Mouse (Mus musculus) forebrain, postnatal 0 days (tissue): ENCODE data around the gene Dpm1. TPM values are rescaled to one million over a fixed set of nuclear protein-coding genes. Genes with fewer than 3 reads are reported as not detected.

ENCODE experiments used
- ATAC-seq: fragments of 200-750 bp; cut with Nextera tagmentation; 2 replicates; pipeline ENCODE4 v1.8.0; 2017; ENCODE audit warnings: mild to moderate bottlenecking, moderate library complexity
- DNase-seq: peaks from one replicate; pipeline ENCODE4 v3.0.0-alpha.2; 2015
- H3K27ac ChIP-seq: fragments of 300-500 bp; sonication (generic); 2 replicates; pipeline ENCODE4 v1.5.1; 2014; ENCODE audit warnings: low read depth, mild to moderate bottlenecking, antibody characterized with exemption, low read length, moderate library complexity, mixed read lengths
- H3K27me3 ChIP-seq: fragments of 300-500 bp; sonication (generic); 2 replicates; pipeline ENCODE4 v1.6.1; 2014; ENCODE audit warnings: mild to moderate bottlenecking, low read length, mixed read lengths; ENCODE audit not compliant: insufficient read depth
- H3K36me3 ChIP-seq: fragments of 300-500 bp; sonication (generic); 2 replicates; pipeline ENCODE4 v1.6.1; 2014; ENCODE audit warnings: mild to moderate bottlenecking, moderate library complexity; ENCODE audit not compliant: insufficient read depth
- H3K4me1 ChIP-seq: fragments of 300-500 bp; sonication (generic); 2 replicates; pipeline ENCODE4 v1.6.1; 2014; ENCODE audit warnings: antibody characterized with exemption; ENCODE audit not compliant: insufficient read depth
- H3K4me2 ChIP-seq: fragments of 300-500 bp; sonication (generic); 2 replicates; pipeline ENCODE4 v1.6.1; 2014; ENCODE audit warnings: low read depth, mild to moderate bottlenecking, moderate library complexity
- H3K4me3 ChIP-seq: fragments of 300-500 bp; sonication (generic); 2 replicates; pipeline ENCODE4 v1.5.1; 2014; ENCODE audit warnings: low read depth, low read length, mixed read lengths
- H3K9ac ChIP-seq: fragments of 300-500 bp; sonication (generic); 2 replicates; pipeline ENCODE4 v1.6.1; 2014; ENCODE audit warnings: mild to moderate bottlenecking
- H3K9me3 ChIP-seq: fragments of 300-500 bp; sonication (generic); 2 replicates; pipeline ENCODE4 v1.6.1; 2016; ENCODE audit warnings: low read length
- CTCF ChIP-seq: sonication (generic); IDR thresholded peaks from 2 replicates; pipeline ENCODE4 v1.5.1; 2016; ENCODE audit warnings: antibody characterized with exemption, control low read depth, low read depth
- WGBS: fragments of 180-500 bp; shearing (Covaris S2); extraction: QIAGEN DNeasy Blood & Tissue Kit; methylation state at CpG from one replicate; pipeline ENCODE4 v1.1.7; 2014; 5-methylcytosine and 5-hydroxymethylcytosine counted together
- microRNA-seq, 2 experiments: library from miRNA; unstranded; fragments of <30 nt; microRNA quantifications; one replicate each; pipeline ENCODE4; 2016
- polyA plus RNA-seq: library from polyadenylated mRNA; unstranded; fragments of >200 nt; fragmentation: Nextera tagmentation; extraction: Ambion mirVana; gene quantifications from 2 replicates; pipeline ENCODE4 v1.2.1, GENCODE M21; 2015
- total RNA-seq: library from RNA; depleted of rRNA; stranded (reverse); fragments of >200 nt; gene quantifications from 2 replicates; pipeline ENCODE4 v1.2.3, GENCODE M21; 2014; rRNA removed

Dpm1 gene
- total and polyA plus RNA-seq, 2 experiments from 2014 or later, result 21.4 to 94.5 TPM

DNA sequence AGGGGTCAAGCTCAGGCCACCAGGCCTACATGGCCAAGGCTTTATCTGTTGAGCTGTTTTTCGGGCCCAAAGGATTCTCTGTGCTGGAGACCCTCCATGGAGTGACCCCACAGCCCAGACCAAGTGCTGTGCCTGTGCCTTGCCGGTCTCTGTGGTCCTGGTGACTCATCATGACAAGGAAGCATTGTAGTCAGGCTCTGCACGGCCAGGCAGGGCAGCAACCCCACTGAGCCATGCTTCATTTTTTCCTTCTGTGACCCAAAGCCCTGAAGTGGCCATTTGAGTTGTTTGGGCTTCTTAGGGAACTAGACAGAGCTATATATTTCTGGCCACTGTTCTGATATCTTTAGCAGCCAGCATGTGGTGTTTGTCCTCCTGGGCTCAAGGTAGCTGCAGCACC lies 62.6 kb downstream of the Dpm1 start:
- 66% methylated on average over 3 of the region's 3 CpGs for WGBS
- no peak for DNase-seq
- no peak overlapping the region for H3K4me2 ChIP-seq
- H3K27me3 ChIP-seq, result no peaks in the 10 kb centered on the region
- TF ChIP-seq CTCF, result no peak
- ATAC-seq, result no peak
- no peaks in the 10 kb centered on the region for H3K4me1 ChIP-seq
- H3K27ac ChIP-seq, result no peak overlapping the region
- H3K4me3 ChIP-seq, result no peak overlapping the region
- no peak overlapping the region for H3K9ac ChIP-seq
- no peaks in the 10 kb centered on the region for H3K9me3 ChIP-seq
- no peaks in the 10 kb centered on the region for H3K36me3 ChIP-seq

DNA sequence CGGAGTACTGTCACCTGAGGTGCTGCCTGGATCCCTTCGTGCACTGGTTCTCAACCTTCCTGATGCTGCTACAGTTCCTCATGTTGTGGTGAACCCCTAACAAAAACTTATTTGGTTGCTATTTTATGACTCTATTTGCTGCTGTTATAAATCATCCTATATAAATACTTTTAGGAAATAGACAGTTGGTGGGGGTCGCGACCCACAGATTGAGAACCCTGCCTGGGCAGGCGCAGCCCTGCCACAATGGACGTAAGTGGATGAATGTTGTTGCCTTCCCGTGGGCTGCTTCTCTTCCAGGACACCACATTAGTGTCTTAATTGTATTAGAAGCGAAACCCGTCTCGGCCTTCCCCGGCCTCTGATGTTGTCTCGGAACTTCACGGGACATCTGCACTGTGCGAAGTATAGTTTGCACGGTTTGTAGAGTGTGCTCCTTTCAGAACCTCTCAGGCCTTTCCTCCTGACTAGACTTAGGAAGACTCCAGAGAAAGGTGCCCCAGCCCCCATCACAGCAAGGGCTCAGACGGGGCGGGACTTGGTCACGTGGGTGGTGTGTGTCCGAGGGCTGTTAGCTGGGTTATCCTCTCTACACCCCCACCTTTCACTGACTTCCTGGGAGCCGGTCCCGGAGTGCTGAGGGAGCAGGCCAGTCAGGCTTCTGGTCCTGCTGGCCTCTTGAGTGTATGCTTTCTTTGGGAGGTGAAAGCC lies 63.5 kb downstream of the Dpm1 start:
- 52% methylated on average over 21 of the region's 21 CpGs for WGBS
- no peaks in the 10 kb centered on the region for H3K36me3 ChIP-seq

DNA sequence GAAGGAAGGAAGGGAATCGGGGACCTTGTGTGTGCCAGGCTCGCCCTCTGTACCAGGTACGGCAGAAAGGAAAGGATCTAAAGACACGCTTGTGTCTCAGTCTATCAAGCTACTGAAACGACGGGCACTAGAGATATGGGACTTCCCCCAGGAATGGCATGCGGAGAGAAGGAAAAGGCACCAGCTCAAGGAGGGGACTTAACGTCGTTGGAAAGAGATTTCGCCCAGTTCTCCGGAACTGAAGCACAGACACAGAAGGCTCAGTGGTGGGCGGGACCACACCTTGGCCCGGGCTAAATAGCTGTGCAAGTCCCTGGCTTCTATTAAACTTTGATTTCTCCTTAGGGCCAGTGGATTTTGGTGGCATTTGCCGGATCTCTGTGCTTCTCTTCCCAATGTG lies 68.4 kb downstream of the Dpm1 start:
- peaks cover 5% of the 10 kb centered on the region; the same call in 1 of the 2 replicates for H3K4me1 ChIP-seq
- H3K36me3 ChIP-seq, result no peaks in the 10 kb centered on the region
- H3K4me2 ChIP-seq, result peak overlapping the region; percentile 35
- H3K27me3 ChIP-seq, result no peaks in the 10 kb centered on the region
- no peak overlapping the region for H3K27ac ChIP-seq
- 8% methylated on average over 14 of the region's 14 CpGs for WGBS
- peak overlapping the region; percentile 33; the same call in 1 of the 2 replicates for H3K9ac ChIP-seq
- no peaks in the 10 kb centered on the region for H3K9me3 ChIP-seq
- 0 out of 2 replicates have a peak, but pooled peaks have one; percentile 17 for ATAC-seq
- H3K4me3 ChIP-seq, result 0 out of 2 replicates have a peak overlapping the region, but pooled peaks have one; percentile 5
- TF ChIP-seq CTCF, result no peak
- no peak for DNase-seq

More for the DNA sequence above, 63.5 kb downstream of the Dpm1 start:
- Histone ChIP-seq H3K9me3 (no peaks in the 10 kb centered on the region), H3K4me2 (no peak overlapping the region), H3K4me3 (no peak overlapping the region), H3K9ac (no peak overlapping the region), H3K4me1 (peaks cover 3% of the 10 kb centered on the region; the same call in 1 of the 2 replicates), H3K27ac (no peak overlapping the region), H3K27me3 (no peaks in the 10 kb centered on the region)
- DNase-seq (no peak), ATAC-seq (no peak)
- TF ChIP-seq CTCF, result no peak

DNA sequence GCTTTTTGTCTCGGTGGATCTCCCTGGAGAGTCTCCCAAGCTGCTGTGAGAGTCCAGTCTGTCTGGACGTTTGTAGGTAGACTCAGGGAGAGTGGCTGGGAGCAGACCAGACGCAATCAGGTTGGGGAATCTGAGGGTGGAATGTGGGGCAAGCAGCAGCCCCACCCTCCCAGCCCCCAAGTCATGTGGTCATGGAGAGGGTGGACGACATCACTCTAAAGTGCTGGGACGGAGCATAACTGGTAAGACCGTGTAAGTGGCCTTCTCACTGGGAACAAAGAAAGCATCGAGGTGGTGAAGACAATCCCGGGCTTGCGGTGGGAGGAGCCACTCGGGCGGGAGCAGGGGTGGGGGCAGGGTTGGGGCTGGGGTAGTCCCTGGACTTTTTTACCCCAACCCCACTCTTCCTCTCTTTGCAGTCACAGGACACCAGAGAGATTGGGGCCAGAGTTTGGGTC lies 68.8 kb downstream of the Dpm1 start:
- Histone ChIP-seq H3K4me1 (peaks cover 5% of the 10 kb centered on the region; the same call in 1 of the 2 replicates), H3K9me3 (no peaks in the 10 kb centered on the region), H3K36me3 (no peaks in the 10 kb centered on the region), H3K4me3 (peak overlapping the region; percentile 5; the same call in 1 of the 2 replicates), H3K27me3 (no peaks in the 10 kb centered on the region), H3K27ac (no peak overlapping the region), H3K9ac (peak overlapping the region; percentile 33), H3K4me2 (peak overlapping the region; percentile 35)
- no peak for TF ChIP-seq CTCF
- ATAC-seq (peak; percentile 40; the same call in 1 of the 2 replicates), DNase-seq (no peak)
- 5% methylated on average over 11 of the region's 11 CpGs for WGBS

DNA sequence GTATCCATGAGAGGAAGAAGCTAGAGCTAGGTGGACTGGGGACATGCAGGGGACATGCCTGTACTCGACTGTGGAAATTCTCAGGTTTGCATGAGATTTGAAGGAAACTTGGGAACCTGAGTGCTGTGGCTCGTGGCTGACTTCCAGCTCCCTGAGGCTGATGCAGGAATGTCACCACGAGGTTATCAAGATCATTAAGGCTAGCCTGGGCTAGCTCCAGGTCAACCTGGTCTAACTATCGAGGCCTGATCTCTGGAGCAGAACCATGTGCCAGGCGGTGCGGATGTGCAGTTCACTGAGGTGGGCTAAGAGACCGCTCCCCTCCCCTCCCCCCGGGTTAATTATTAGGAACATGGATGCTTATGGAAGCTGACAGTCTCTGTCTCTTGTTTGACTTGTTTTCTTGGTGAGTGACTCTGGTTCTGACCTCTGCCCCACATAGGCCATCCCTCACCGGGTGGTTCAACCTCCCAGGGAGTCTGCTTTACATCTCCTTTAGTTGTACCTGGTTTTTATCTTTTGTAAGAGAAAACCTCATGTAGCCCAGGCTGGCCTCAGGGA lies 69.9 kb downstream of the Dpm1 start:
- no peak overlapping the region for H3K27ac ChIP-seq
- H3K4me2 ChIP-seq, result no peak overlapping the region
- ATAC-seq, result no peak
- H3K27me3 ChIP-seq, result no peaks in the 10 kb centered on the region
- no peak for DNase-seq
- H3K9me3 ChIP-seq, result no peaks in the 10 kb centered on the region
- 86% methylated on average over 9 of the region's 9 CpGs for WGBS
- H3K9ac ChIP-seq, result no peak overlapping the region
- no peak overlapping the region for H3K4me3 ChIP-seq
- H3K36me3 ChIP-seq, result no peaks in the 10 kb centered on the region
- no peak for TF ChIP-seq CTCF
- H3K4me1 ChIP-seq, result peaks cover 5% of the 10 kb centered on the region; the same call in 1 of the 2 replicates

Small RNAs within 50 kb of the gene (microRNA-seq; reads per million reads assigned to microRNA genes)
- 0 reads per million in 2 experiments for gene Gm24561

Other genes with a start within 250 kb of the Dpm1 start
- 0.29 and 0.69 TPM in 2 replicates for gene Ripor3, start 220.0 kb downstream of the Dpm1 start, total RNA-seq
- 0.19 and 0.39 TPM in 2 replicates for gene Ripor3, start 220.0 kb downstream of the Dpm1 start, polyA plus RNA-seq
- gene Pard6b, start 149.6 kb downstream of the Dpm1 start, total RNA-seq, result 4.2 and 5.3 TPM in 2 replicates
- gene Pard6b, start 149.6 kb downstream of the Dpm1 start, polyA plus RNA-seq, result 2.8 and 4.1 TPM in 2 replicates
- gene Adnp, start 23.5 kb downstream of the Dpm1 start, total RNA-seq, result 22.0 and 41.8 TPM in 2 replicates
- 9.2 and 15.4 TPM in 2 replicates for gene Adnp, start 23.5 kb downstream of the Dpm1 start, polyA plus RNA-seq
- gene Gm20716, start 227 bp downstream of the Dpm1 start, total RNA-seq, result 42.9 and 47.9 TPM in 2 replicates
- 9.1 and 16.3 TPM in 2 replicates for gene Gm20716, start 227 bp downstream of the Dpm1 start, polyA plus RNA-seq
- 23.1 and 23.6 TPM in 2 replicates for gene Mocs3, start within 50 bp of the Dpm1 start, total RNA-seq
- 8.6 and 9.9 TPM in 2 replicates for gene Mocs3, start within 50 bp of the Dpm1 start, polyA plus RNA-seq
- 2.0 and 2.6 TPM in 2 replicates for gene Kcng1, start 51.1 kb upstream of the Dpm1 start, total RNA-seq
- gene Kcng1, start 51.1 kb upstream of the Dpm1 start, polyA plus RNA-seq, result 6.6 and 8.2 TPM in 2 replicates